Mouse (Mus musculus): ENCODE results near the gene Zbtb7b.

DNA sequence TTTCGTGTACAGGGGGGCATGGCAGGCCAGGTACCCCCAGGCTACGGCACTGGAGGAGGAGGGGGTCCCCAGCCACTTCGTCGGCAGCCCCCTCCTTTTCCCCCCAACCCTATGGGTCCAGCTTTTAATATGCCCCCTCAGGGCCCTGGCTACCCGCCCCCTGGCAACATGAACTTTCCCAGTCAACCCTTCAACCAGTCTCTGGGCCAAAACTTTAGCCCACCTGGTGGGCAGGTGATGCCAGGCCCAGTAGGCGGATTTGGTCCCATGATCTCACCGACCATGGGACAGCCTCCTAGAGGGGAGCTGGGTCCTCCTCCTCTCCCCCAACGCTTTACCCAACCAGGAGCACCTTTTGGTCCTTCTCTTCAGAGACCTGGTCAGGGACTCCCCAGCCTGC lies 38.0 kb upstream of the Zbtb7b start:
- TF ChIP-seq POU5F1 (IDR thresholded peaks at IDR 0.05; ENCODE audit: borderline replicate concordance, low read length) (no peak), CTCF (conservative IDR thresholded peaks at IDR 0.05; ENCODE audit: low read length) (no peak), NANOG (IDR thresholded peaks at IDR 0.05; ENCODE audit: borderline replicate concordance, low read length) (no peak)

Measured in E14TG2a.4 (cell line).